11 mouse cellular contexts compared by ENCODE assay signal in the genomic region with DNA sequence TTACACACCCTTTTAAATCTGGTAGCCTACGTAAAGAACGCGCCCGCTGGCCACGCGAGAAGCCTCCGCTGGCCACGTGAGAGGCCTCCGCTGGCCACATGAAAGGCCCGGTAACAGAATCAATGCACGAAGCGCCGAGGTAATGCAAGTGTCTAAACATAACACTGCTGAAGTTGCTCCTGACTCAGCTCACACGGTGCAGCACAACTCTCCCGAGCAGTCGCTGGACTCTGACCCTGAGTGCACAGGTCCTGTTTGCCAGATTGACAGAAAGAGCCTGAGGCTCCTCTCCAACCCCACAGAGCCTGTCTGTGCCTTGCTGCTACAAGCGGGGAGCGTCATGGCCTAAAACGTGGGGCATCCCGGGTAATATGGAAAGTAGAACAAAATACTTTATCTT. TPM values are rescaled to one million over a fixed set of nuclear protein-coding genes. Genes with fewer than 3 reads are reported as not detected.
DNase-seq lines count a peak whose midpoint lies in the region; ATAC-seq and TF ChIP-seq lines count a peak whose summit lies in the region.
"Had no signal": no experiment of that assay in that cellular context is flagged by ENCODE, and none has a peak within 500 bp of the region (broad histone marks: within the 10 kb centered on the region; RNA-seq: fewer than 3 reads in every experiment).

No protein-coding gene starts in this region.

- peaks cover 35% of the 10 kb centered on the region for H3K4me1 ChIP-seq in hindbrain, embryonic 15.5 days (replicated peaks)
- H3K4me1 ChIP-seq in hindbrain, postnatal 0 days (ENCODE audit: insufficient read depth, low read length), result no peaks in the 10 kb centered on the region
- H3K4me1 ChIP-seq in intestine, embryonic 15.5 days (replicated peaks), result peaks cover 43% of the 10 kb centered on the region
- peaks cover 52% of the 10 kb centered on the region for H3K4me1 ChIP-seq in intestine, embryonic 16.5 days (ENCODE audit: control insufficient read depth, insufficient read depth, low read length)
- peaks cover 25% of the 10 kb centered on the region for H3K4me1 ChIP-seq in liver, embryonic 11.5 days (replicated peaks; ENCODE audit: control insufficient read depth, insufficient read depth, low read length)
- no peaks in the 10 kb centered on the region for H3K4me1 ChIP-seq in midbrain, postnatal 0 days (ENCODE audit: insufficient read depth, low read length)

- H3K9me3 ChIP-seq in hindbrain, embryonic 15.5 days, result no peaks in the 10 kb centered on the region
- no peaks in the 10 kb centered on the region for H3K9me3 ChIP-seq in hindbrain, postnatal 0 days (ENCODE audit: low read length)
- no peaks in the 10 kb centered on the region for H3K9me3 ChIP-seq in intestine, embryonic 15.5 days
- no peaks in the 10 kb centered on the region for H3K9me3 ChIP-seq in intestine, embryonic 16.5 days (ENCODE audit: control insufficient read depth, low read length)
- H3K9me3 ChIP-seq in liver, embryonic 11.5 days (ENCODE audit: control insufficient read depth, low read length), result no peaks in the 10 kb centered on the region
- H3K9me3 ChIP-seq in midbrain, postnatal 0 days (ENCODE audit: low read length), result no peaks in the 10 kb centered on the region
- H3K9me3 ChIP-seq: embryonic facial prominence, embryonic 13.5 days had no signal

- 0 out of 2 replicates have a peak overlapping the region, but pooled peaks have one; percentile 31 for H3K27ac ChIP-seq in hindbrain, embryonic 15.5 days (replicated peaks)
- no peak overlapping the region for H3K27ac ChIP-seq in hindbrain, postnatal 0 days
- 0 out of 2 replicates have a peak overlapping the region, but pooled peaks have one; percentile 13 for H3K27ac ChIP-seq in intestine, embryonic 15.5 days
- peak overlapping the region; percentile 25 for H3K27ac ChIP-seq in intestine, embryonic 16.5 days (ENCODE audit: low read length)
- H3K27ac ChIP-seq in liver, embryonic 11.5 days (ENCODE audit: low read depth, low read length), result peak overlapping the region; percentile 44; the same call in 1 of the 2 replicates
- H3K27ac ChIP-seq in midbrain, postnatal 0 days (ENCODE audit: low read depth, low read length), result no peak overlapping the region
- no peak overlapping the region for H3K27ac ChIP-seq in left cerebral cortex, adult 2 months

- 87% methylated on average over 20 of the region's 20 CpGs for WGBS in hindbrain, embryonic 15.5 days
- WGBS in hindbrain, postnatal 0 days, result 89% methylated on average over 20 of the region's 20 CpGs
- 76% methylated on average over 20 of the region's 20 CpGs for WGBS in intestine, embryonic 15.5 days
- WGBS in intestine, embryonic 16.5 days, result 74% methylated on average over 20 of the region's 20 CpGs
- 85% methylated on average over 20 of the region's 20 CpGs for WGBS in liver, embryonic 11.5 days
- WGBS in midbrain, postnatal 0 days, result 90% methylated on average over 20 of the region's 20 CpGs

- no peak overlapping the region for H3K9ac ChIP-seq in hindbrain, embryonic 15.5 days
- no peak overlapping the region for H3K9ac ChIP-seq in hindbrain, postnatal 0 days (replicated peaks; ENCODE audit: low read length)
- no peak overlapping the region for H3K9ac ChIP-seq in intestine, embryonic 15.5 days
- no peak overlapping the region for H3K9ac ChIP-seq in intestine, embryonic 16.5 days (ENCODE audit: low read depth, low read length)
- H3K9ac ChIP-seq in liver, embryonic 11.5 days (ENCODE audit: low read depth, low read length), result no peak overlapping the region
- H3K9ac ChIP-seq in midbrain, postnatal 0 days (replicated peaks; ENCODE audit: low read length, poor library complexity, severe bottlenecking), result no peak overlapping the region

- ATAC-seq in hindbrain, embryonic 15.5 days (ENCODE audit: low FRiP score, low read depth), result no peak
- ATAC-seq in hindbrain, postnatal 0 days, result no peak
- ATAC-seq in intestine, embryonic 15.5 days, result peak; percentile 75
- ATAC-seq in intestine, embryonic 16.5 days, result peak; percentile 76
- peak; percentile 45; the same call in 1 of the 2 replicates for ATAC-seq in liver, embryonic 11.5 days (replicated peaks; ENCODE audit: low FRiP score)
- no peak for ATAC-seq in midbrain, postnatal 0 days (ENCODE audit: low FRiP score)
- ATAC-seq: Patski had no signal

- no peak overlapping the region for H3K4me2 ChIP-seq in hindbrain, embryonic 15.5 days
- no peak overlapping the region for H3K4me2 ChIP-seq in hindbrain, postnatal 0 days (ENCODE audit: low read depth, low read length)
- no peak overlapping the region; the same call in 1 of the 2 replicates for H3K4me2 ChIP-seq in intestine, embryonic 15.5 days (replicated peaks)
- no peak overlapping the region for H3K4me2 ChIP-seq in intestine, embryonic 16.5 days (ENCODE audit: low read depth, low read length)
- no peak overlapping the region for H3K4me2 ChIP-seq in liver, embryonic 11.5 days
- no peak overlapping the region for H3K4me2 ChIP-seq in midbrain, postnatal 0 days (ENCODE audit: low read depth, low read length, poor library complexity, severe bottlenecking)
- H3K4me2 ChIP-seq: embryonic facial prominence, embryonic 13.5 days had no signal

- DNase-seq in hindbrain, postnatal 0 days (ENCODE audit: low spot score), result no peak
- peak; percentile 36 for DNase-seq in liver, embryonic 11.5 days (ENCODE audit: low spot score)
- no peak for DNase-seq in midbrain, postnatal 0 days (ENCODE audit: low spot score)
- no peak for DNase-seq in T-cell, adult 2 months (ENCODE audit: low spot score)
- DNase-seq in left cerebral cortex, adult 2 months (ENCODE audit: extremely low spot score in 1 of 2, low spot score in 2 of 2), result no peak
- DNase-seq: adrenal gland, adult 8-10 months had no signal

- H3K4me3 ChIP-seq in hindbrain, embryonic 15.5 days, result no peak overlapping the region
- no peak overlapping the region for H3K4me3 ChIP-seq in hindbrain, postnatal 0 days (ENCODE audit: low read length)
- no peak overlapping the region for H3K4me3 ChIP-seq in intestine, embryonic 15.5 days (replicated peaks)
- no peak overlapping the region for H3K4me3 ChIP-seq in intestine, embryonic 16.5 days (ENCODE audit: low read length)
- no peak overlapping the region for H3K4me3 ChIP-seq in liver, embryonic 11.5 days (ENCODE audit: low read depth, low read length)
- H3K4me3 ChIP-seq in midbrain, postnatal 0 days (ENCODE audit: low read depth, low read length), result no peak overlapping the region
- no peak overlapping the region for H3K4me3 ChIP-seq in left cerebral cortex, adult 2 months
- H3K4me3 ChIP-seq: embryonic facial prominence, embryonic 13.5 days had no signal

- no peaks in the 10 kb centered on the region for H3K27me3 ChIP-seq in hindbrain, embryonic 15.5 days
- H3K27me3 ChIP-seq in hindbrain, postnatal 0 days (ENCODE audit: insufficient read depth, low read length), result no peaks in the 10 kb centered on the region
- no peaks in the 10 kb centered on the region for H3K27me3 ChIP-seq in intestine, embryonic 15.5 days (replicated peaks)
- no peaks in the 10 kb centered on the region for H3K27me3 ChIP-seq in intestine, embryonic 16.5 days (replicated peaks; ENCODE audit: control insufficient read depth, insufficient read depth, low read length)
- no peaks in the 10 kb centered on the region for H3K27me3 ChIP-seq in liver, embryonic 11.5 days (replicated peaks; ENCODE audit: control insufficient read depth, insufficient read depth, low read length)
- no peaks in the 10 kb centered on the region for H3K27me3 ChIP-seq in midbrain, postnatal 0 days (ENCODE audit: insufficient read depth, low read length)
- H3K27me3 ChIP-seq: embryonic facial prominence, embryonic 13.5 days; Patski had no signal

- intact Hi-C loops in left cerebral cortex, adult 2 months (cut with DNase I), result no loop called here

- TF ChIP-seq CTCF in hindbrain, postnatal 0 days (IDR thresholded peaks at IDR 0.05; ENCODE audit: low read depth), result no peak
- TF ChIP-seq CTCF in midbrain, postnatal 0 days (IDR thresholded peaks at IDR 0.05), result no peak
- no peak for TF ChIP-seq CTCF in left cerebral cortex, adult 2 months (IDR thresholded peaks at IDR 0.05)

- no peaks in the 10 kb centered on the region for H3K36me3 ChIP-seq in hindbrain, embryonic 15.5 days
- H3K36me3 ChIP-seq in hindbrain, postnatal 0 days (ENCODE audit: insufficient read depth, low read length), result peaks cover 8% of the 10 kb centered on the region; the same call in 1 of the 2 replicates
- no peaks in the 10 kb centered on the region for H3K36me3 ChIP-seq in intestine, embryonic 15.5 days
- 0 out of 2 replicates have a peak, but pooled peaks cover 3% of the 10 kb centered on the region for H3K36me3 ChIP-seq in intestine, embryonic 16.5 days (ENCODE audit: control insufficient read depth, insufficient read depth, low read length)
- H3K36me3 ChIP-seq in liver, embryonic 11.5 days (ENCODE audit: control insufficient read depth, insufficient read depth, low read length), result peaks cover 9% of the 10 kb centered on the region; the same call in 1 of the 2 replicates
- H3K36me3 ChIP-seq in midbrain, postnatal 0 days (ENCODE audit: insufficient read depth, low read length), result peaks cover 7% of the 10 kb centered on the region; the same call in 1 of the 2 replicates

RNA-seq across cellular contexts. Expression of a gene that starts 11.4 kb away (rescaled TPM):
- 21.0 and 23.8 TPM in 2 replicates for polyA plus RNA-seq in hindbrain, embryonic 15.5 days (2015; fragmentation: Nextera tagmentation; extraction: Ambion mirVana)
- 100 and 106 TPM in 2 replicates for total RNA-seq in hindbrain, postnatal 0 days (2014; rRNA removed)
- polyA plus RNA-seq in hindbrain, postnatal 0 days (2015; fragmentation: Nextera tagmentation; extraction: Ambion mirVana), result 27.0 and 30.2 TPM in 2 replicates
- 24.4 TPM in 2 replicates for polyA plus RNA-seq in intestine, embryonic 15.5 days (2015; fragmentation: Nextera tagmentation; extraction: Ambion mirVana)
- polyA plus RNA-seq in intestine, embryonic 16.5 days (2015; fragmentation: Nextera tagmentation; extraction: Ambion mirVana), result 17.0 and 20.8 TPM in 2 replicates
- polyA plus RNA-seq in liver, embryonic 11.5 days (2014; fragmentation: Nextera tagmentation; extraction: Ambion mirVana), result 16.3 and 17.5 TPM in 2 replicates
- total RNA-seq in midbrain, postnatal 0 days (2014; rRNA removed), result 87.6 and 88.0 TPM in 2 replicates
- polyA plus RNA-seq in midbrain, postnatal 0 days (2015; fragmentation: Nextera tagmentation; extraction: Ambion mirVana), result 30.1 and 31.4 TPM in 2 replicates
- total RNA-seq in left cerebral cortex, adult 2 months (2021), result 10 to 100 TPM; 56.2 to 59.4 TPM

Comparison
In these comparisons a context has a peak if more than half of its experiments do, and no peak if none do; other contexts are left out.
1. H3K27ac ChIP-seq: peak in hindbrain, embryonic 15.5 days (single experiment), intestine, embryonic 15.5 days (single experiment), intestine, embryonic 16.5 days (single experiment) and liver, embryonic 11.5 days (single experiment); none in hindbrain, postnatal 0 days (single experiment), midbrain, postnatal 0 days (single experiment) and left cerebral cortex, adult 2 months (single experiment).
2. ATAC-seq: peak in intestine, embryonic 15.5 days (single experiment), intestine, embryonic 16.5 days (single experiment) and liver, embryonic 11.5 days (single experiment); none in hindbrain, embryonic 15.5 days (single experiment), hindbrain, postnatal 0 days (single experiment) and midbrain, postnatal 0 days (single experiment).